Mouse (Mus musculus): ENCODE data around the gene Eno2.
A peak's percentile ranks its signal among the peaks of the same experiment; 100 is the strongest.

Eno2 gene

GRCm38 (mm10) chr6:124716864-124717490, 52.5 kb downstream of the Eno2 start:
- DNase-seq (ENCODE audit: inconsistent age in 2 of 2, low spot score in 1 of 2), result peak; percentile 61 to 81

GRCm38 (mm10) chr6:124712918-124713317, 56.6 kb downstream of the Eno2 start:
- no peak for DNase-seq (ENCODE audit: inconsistent age in 2 of 2, low spot score in 1 of 2)

GRCm38 (mm10) chr6:124711824-124712782, 57.4 kb downstream of the Eno2 start, which contains the start of the genes Emg1 and Phb2:
Emg1 (minus strand) TSS chr6:124712178.
Phb2 (plus strand) TSS chr6:124712336.
- peak; percentile 99 for DNase-seq (ENCODE audit: inconsistent age in 2 of 2, low spot score in 1 of 2)

Measured in adrenal gland, adult (tissue).